Mouse (Mus musculus): ENCODE results near the gene Tmem86b. TPM values are rescaled to one million over a fixed set of nuclear protein-coding genes. Genes with fewer than 3 reads are reported as not detected.

The Tmem86b gene
- polyA plus RNA-seq, 1 experiment, result 261 TPM

GRCm38 (mm10) chr7:4657521-4658127 is 26.4 kb upstream of the Tmem86b start:
- 5% methylated on average over 9 of the region's 9 CpGs for WGBS

GRCm38 (mm10) chr7:4656818-4657217 is 25.6 kb upstream of the Tmem86b start:
- no peak for TF ChIP-seq POLR2A (IDR thresholded peaks at IDR 0.05; ENCODE audit: low read depth, low read length)
- TF ChIP-seq CTCF (IDR thresholded peaks at IDR 0.05; ENCODE audit: extremely low read depth, insufficient read length, insufficient replicate concordance, low read depth, low read length), result no peak
- 3% methylated on average over 1 of the region's 1 CpGs for WGBS
- Histone ChIP-seq H3K4me3 (ENCODE audit: low read depth, low read length) (no peak overlapping the region), H3K27ac (ENCODE audit: insufficient read depth, low read depth, low read length) (no peak overlapping the region), H3K4me1 (ENCODE audit: control insufficient read depth, insufficient read depth, insufficient read length, low read length) (peaks cover 34% of the 10 kb centered on the region; the same call in 1 of the 2 replicates), H3K36me3 (ENCODE audit: control insufficient read depth, insufficient read depth, low read length) (peaks cover 14% of the 10 kb centered on the region), H3K27me3 (ENCODE audit: control insufficient read depth, insufficient read depth, low read length) (no peaks in the 10 kb centered on the region)

More at GRCm38 (mm10) chr7:4657521-4658127, 26.4 kb upstream of the Tmem86b start:
- peak overlapping the region; percentile 85 for H3K27ac ChIP-seq (ENCODE audit: insufficient read depth, low read depth, low read length)
- peaks cover 27% of the 10 kb centered on the region; the same call in 1 of the 2 replicates for H3K4me1 ChIP-seq (ENCODE audit: control insufficient read depth, insufficient read depth, insufficient read length, low read length)
- peak overlapping the region; percentile 93 for H3K4me3 ChIP-seq (ENCODE audit: low read depth, low read length)
- H3K36me3 ChIP-seq (ENCODE audit: control insufficient read depth, insufficient read depth, low read length), result peaks cover 9% of the 10 kb centered on the region
- TF ChIP-seq POLR2A (IDR thresholded peaks at IDR 0.05; ENCODE audit: low read depth, low read length) (no peak), CTCF (IDR thresholded peaks at IDR 0.05; ENCODE audit: extremely low read depth, insufficient read length, insufficient replicate concordance, low read depth, low read length) (no peak)
- H3K27me3 ChIP-seq (ENCODE audit: control insufficient read depth, insufficient read depth, low read length), result no peaks in the 10 kb centered on the region

- H3K27me3 ChIP-seq (ENCODE audit: control insufficient read depth, insufficient read depth, low read length), result no peaks in the 10 kb centered on the region
- peaks cover 14% of the 10 kb centered on the region for H3K36me3 ChIP-seq (ENCODE audit: control insufficient read depth, insufficient read depth, low read length)
- WGBS, result 28% methylated on average over 1 of the region's 1 CpGs
- 0 out of 2 replicates have a peak overlapping the region, but pooled peaks have one; percentile 47 for H3K27ac ChIP-seq (ENCODE audit: insufficient read depth, low read depth, low read length)
- H3K4me3 ChIP-seq (ENCODE audit: low read depth, low read length), result no peak overlapping the region
- TF ChIP-seq CTCF (IDR thresholded peaks at IDR 0.05; ENCODE audit: extremely low read depth, insufficient read length, insufficient replicate concordance, low read depth, low read length) (no peak), POLR2A (IDR thresholded peaks at IDR 0.05; ENCODE audit: low read depth, low read length) (no peak)
- peaks cover 42% of the 10 kb centered on the region; the same call in 1 of the 2 replicates for H3K4me1 ChIP-seq (ENCODE audit: control insufficient read depth, insufficient read depth, insufficient read length, low read length)
Measured at GRCm38 (mm10) chr7:4655916-4656315, 24.7 kb upstream of the Tmem86b start.

GRCm38 (mm10) chr7:4655393-4655792 is 24.2 kb upstream of the Tmem86b start:
- WGBS, result 69% methylated on average over 4 of the region's 4 CpGs
- Histone ChIP-seq H3K36me3 (ENCODE audit: control insufficient read depth, insufficient read depth, low read length) (peaks cover 14% of the 10 kb centered on the region), H3K27ac (ENCODE audit: insufficient read depth, low read depth, low read length) (peak overlapping the region; percentile 47), H3K27me3 (ENCODE audit: control insufficient read depth, insufficient read depth, low read length) (no peaks in the 10 kb centered on the region), H3K4me3 (ENCODE audit: low read depth, low read length) (no peak overlapping the region), H3K4me1 (ENCODE audit: control insufficient read depth, insufficient read depth, insufficient read length, low read length) (peaks cover 42% of the 10 kb centered on the region; the same call in 1 of the 2 replicates)
- TF ChIP-seq POLR2A (IDR thresholded peaks at IDR 0.05; ENCODE audit: low read depth, low read length), result no peak
- TF ChIP-seq CTCF (IDR thresholded peaks at IDR 0.05; ENCODE audit: extremely low read depth, insufficient read length, insufficient replicate concordance, low read depth, low read length), result no peak

GRCm38 (mm10) chr7:4654221-4654620 is 23.0 kb upstream of the Tmem86b start:
- Histone ChIP-seq H3K4me3 (ENCODE audit: low read depth, low read length) (no peak overlapping the region), H3K4me1 (ENCODE audit: control insufficient read depth, insufficient read depth, insufficient read length, low read length) (peaks cover 40% of the 10 kb centered on the region; the same call in 1 of the 2 replicates), H3K27ac (ENCODE audit: insufficient read depth, low read depth, low read length) (peak overlapping the region; percentile 93), H3K36me3 (ENCODE audit: control insufficient read depth, insufficient read depth, low read length) (peaks cover 14% of the 10 kb centered on the region), H3K27me3 (ENCODE audit: control insufficient read depth, insufficient read depth, low read length) (no peaks in the 10 kb centered on the region)
- WGBS, result 67% methylated on average over 2 of the region's 2 CpGs
- TF ChIP-seq POLR2A (IDR thresholded peaks at IDR 0.05; ENCODE audit: low read depth, low read length) (no peak), CTCF (IDR thresholded peaks at IDR 0.05; ENCODE audit: extremely low read depth, insufficient read length, insufficient replicate concordance, low read depth, low read length) (no peak)

- 61% methylated on average over 7 of the region's 7 CpGs for WGBS
Measured at GRCm38 (mm10) chr7:4653780-4654179, 22.6 kb upstream of the Tmem86b start.

GRCm38 (mm10) chr7:4653351-4653750 is 22.1 kb upstream of the Tmem86b start:
- WGBS, result 45% methylated on average over 5 of the region's 5 CpGs
- TF ChIP-seq POLR2A (IDR thresholded peaks at IDR 0.05; ENCODE audit: low read depth, low read length) (no peak), CTCF (IDR thresholded peaks at IDR 0.05; ENCODE audit: extremely low read depth, insufficient read length, insufficient replicate concordance, low read depth, low read length) (no peak)
- H3K27me3 ChIP-seq (ENCODE audit: control insufficient read depth, insufficient read depth, low read length), result no peaks in the 10 kb centered on the region
- H3K4me1 ChIP-seq (ENCODE audit: control insufficient read depth, insufficient read depth, insufficient read length, low read length), result peaks cover 40% of the 10 kb centered on the region; the same call in 1 of the 2 replicates
- 0 out of 2 replicates have a peak overlapping the region, but pooled peaks have one; percentile 14 for H3K4me3 ChIP-seq (ENCODE audit: low read depth, low read length)
- peak overlapping the region; percentile 93 for H3K27ac ChIP-seq (ENCODE audit: insufficient read depth, low read depth, low read length)
- H3K36me3 ChIP-seq (ENCODE audit: control insufficient read depth, insufficient read depth, low read length), result peaks cover 14% of the 10 kb centered on the region

More at GRCm38 (mm10) chr7:4653780-4654179, 22.6 kb upstream of the Tmem86b start:
- TF ChIP-seq CTCF (IDR thresholded peaks at IDR 0.05; ENCODE audit: extremely low read depth, insufficient read length, insufficient replicate concordance, low read depth, low read length) (no peak), POLR2A (IDR thresholded peaks at IDR 0.05; ENCODE audit: low read depth, low read length) (no peak)
- Histone ChIP-seq H3K4me3 (ENCODE audit: low read depth, low read length) (no peak overlapping the region), H3K36me3 (ENCODE audit: control insufficient read depth, insufficient read depth, low read length) (peaks cover 14% of the 10 kb centered on the region), H3K27me3 (ENCODE audit: control insufficient read depth, insufficient read depth, low read length) (no peaks in the 10 kb centered on the region), H3K4me1 (ENCODE audit: control insufficient read depth, insufficient read depth, insufficient read length, low read length) (peaks cover 40% of the 10 kb centered on the region; the same call in 1 of the 2 replicates), H3K27ac (ENCODE audit: insufficient read depth, low read depth, low read length) (peak overlapping the region; percentile 93)

Measured in small intestine, adult 2 months (tissue).